Mouse (Mus musculus) megakaryocyte, embryonic 14.5 days (primary cell): Measurements from ENCODE around the gene Nnat.

ENCODE experiments used
- FLI1 ChIP-seq: IDR thresholded peaks from 2 replicates; pipeline ENCODE4 v1.6.1; 2012; ENCODE audit warnings: low read length, inconsistent platforms, mixed read lengths
- GATA1 ChIP-seq: IDR thresholded peaks from 3 replicates; pipeline ENCODE4 v1.6.1; 2012; ENCODE audit warnings: mixed read lengths, low read length, inconsistent platforms, borderline replicate concordance

- TF ChIP-seq GATA1 (no peak), FLI1 (no peak)
These were observed 47.0 kb upstream of the Nnat start for GRCm38 (mm10) chr2:157512859-157513258.
